Mouse (Mus musculus) gastrocnemius, adult 18-20 months (tissue): ENCODE results near the gene Pop5. TPM values are rescaled to one million over a fixed set of nuclear protein-coding genes. Genes with fewer than 3 reads are reported as not detected.

Experiments used
- DNase-seq: peaks from one replicate; pipeline ENCODE4 v3.0.0; 2021; ENCODE audit warnings: low spot score
- total RNA-seq, 2 experiments: library from RNA; stranded (reverse); gene quantifications; 2 replicates each; pipeline ENCODE4 v1.2.3; 2021

Pop5 gene
- total RNA-seq, 2 experiments from 2014 or later = 34.9 to 39.3 TPM

DNA sequence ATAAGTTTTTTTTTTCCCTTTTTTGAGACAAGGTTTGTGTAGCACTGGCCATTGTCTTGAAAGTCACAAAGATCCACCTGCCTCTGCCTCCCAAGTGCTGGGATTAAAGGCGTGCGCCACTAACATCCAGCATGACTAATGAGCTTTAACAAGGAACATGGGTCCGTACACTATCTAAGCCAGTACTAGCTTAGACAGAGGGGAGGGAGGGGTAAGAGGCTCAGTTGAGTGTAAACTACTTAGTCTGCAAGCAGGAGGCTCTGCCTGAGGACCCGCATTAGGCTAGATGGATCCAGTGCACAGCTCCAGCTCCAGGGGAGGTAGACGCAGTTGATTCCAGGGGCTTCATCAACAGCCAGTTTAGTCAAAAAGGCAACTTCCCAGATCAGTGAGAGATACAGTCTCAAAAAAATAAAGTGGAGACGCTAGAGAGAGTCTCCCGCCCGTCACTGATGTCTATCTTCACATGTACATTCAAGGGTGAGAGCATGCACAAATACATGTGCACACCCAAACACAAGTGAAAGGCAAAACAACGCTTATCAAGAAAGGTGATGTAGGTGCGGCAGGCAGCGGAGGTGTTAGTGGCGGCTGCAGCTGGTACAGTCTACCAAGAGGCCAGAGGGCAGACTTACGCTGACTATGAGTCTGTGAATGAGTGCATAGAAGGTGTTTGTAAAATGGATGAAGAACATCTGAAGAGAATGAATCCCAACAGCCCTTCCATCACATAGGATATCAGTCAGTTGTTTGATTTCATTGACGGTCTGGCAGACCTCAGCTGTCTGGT is 27.1 kb downstream of the Pop5 start:
- no peak for DNase-seq

DNA sequence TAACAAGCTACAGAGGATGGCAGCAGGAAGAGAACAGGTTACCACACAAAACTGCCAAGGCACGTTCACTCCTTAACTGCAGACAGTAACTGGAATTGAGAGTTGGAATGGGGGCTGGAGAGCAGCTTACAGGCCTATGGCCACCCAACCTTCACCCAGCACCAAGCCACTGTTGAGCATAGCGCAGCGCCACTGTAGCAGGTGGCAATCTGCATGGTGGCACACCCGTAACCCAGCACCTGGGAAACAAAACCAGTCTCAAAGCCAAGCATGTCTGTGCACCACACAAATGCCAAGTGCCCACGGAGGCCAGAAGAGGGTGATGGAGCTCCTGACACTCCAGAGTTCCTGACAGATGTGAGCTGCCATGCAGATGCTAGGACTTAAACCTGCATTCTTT is 30.7 kb downstream of the Pop5 start:
- DNase-seq = no peak

DNA sequence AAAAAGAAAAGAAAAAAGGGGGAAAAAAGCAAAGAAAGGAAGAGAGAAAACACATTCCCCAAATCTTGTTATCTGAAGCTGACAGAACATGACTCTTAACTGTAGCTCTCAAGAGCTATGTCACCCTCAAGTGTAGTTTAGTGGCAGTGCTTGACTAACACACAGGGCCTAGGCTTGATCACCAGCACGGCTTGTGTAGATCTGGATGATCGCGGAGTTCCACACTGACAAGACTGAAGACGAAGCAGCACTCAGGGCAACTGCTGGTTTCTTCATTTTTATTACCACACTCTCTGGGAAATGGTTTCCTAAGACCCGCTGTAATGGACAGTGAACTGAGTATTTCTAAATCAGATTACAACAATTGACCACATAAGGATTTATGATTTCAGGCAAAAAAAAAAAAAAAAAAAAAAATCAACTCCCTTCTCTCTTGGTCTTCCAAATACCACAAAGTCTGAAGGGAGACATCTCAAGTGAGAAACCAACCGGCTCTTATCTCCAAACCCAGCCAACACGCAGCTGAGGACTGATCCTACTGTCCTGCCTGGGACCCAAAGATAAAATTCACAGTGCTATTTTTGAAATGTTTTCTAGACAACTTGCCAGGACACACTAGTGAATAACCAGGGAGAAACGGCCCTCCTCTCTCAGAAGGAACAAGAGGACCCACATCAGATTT is 31.3 kb downstream of the Pop5 start:
- peak; percentile 34 for DNase-seq

DNA sequence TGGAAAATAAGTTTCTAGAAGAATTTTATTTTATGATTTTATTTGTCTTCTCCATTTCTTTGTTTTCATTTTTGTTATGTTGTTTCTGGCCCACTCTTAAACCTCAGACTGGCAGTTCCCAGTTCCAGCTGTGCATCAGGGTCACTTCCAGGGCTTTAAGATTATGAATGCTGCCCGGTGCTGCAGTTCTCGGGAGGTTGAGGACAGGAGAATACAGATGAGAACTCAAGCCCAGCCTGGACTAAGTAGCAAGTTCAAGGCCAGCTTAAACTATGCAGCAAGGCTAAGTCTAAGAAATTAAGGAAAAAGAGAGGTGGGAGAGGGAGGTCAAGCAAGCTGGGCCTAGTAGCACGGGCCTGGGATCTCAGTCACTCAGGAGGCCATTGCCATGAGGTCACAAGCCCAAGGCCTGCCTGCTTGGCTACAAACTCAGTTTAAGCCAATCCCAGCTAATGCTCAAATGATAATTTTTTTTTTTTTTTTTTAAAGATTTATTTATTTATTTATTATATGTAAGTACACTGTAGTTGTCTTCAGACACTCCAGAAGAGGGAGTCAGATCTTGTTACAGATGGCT is 31.9 kb downstream of the Pop5 start:
- no peak for DNase-seq

DNA sequence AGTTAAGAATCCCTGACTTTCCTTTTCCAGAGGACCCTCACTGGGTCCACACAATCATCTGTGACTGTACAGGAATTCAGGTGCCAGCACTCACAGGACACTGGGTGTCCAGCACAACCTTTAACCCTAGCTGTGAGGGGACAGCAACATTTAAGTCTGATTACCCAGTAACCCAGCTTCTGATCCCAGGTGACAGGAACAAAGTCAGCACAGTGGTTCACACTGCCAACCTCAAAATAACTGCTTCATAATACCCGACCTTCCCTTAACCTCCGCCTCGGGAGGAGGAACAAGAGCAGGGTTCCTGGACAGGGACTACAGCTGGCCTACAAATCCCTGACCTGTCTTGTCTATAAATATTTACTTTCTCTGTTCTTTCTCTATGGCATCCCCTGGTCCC is 32.6 kb downstream of the Pop5 start:
- DNase-seq = peak; percentile 67

DNA sequence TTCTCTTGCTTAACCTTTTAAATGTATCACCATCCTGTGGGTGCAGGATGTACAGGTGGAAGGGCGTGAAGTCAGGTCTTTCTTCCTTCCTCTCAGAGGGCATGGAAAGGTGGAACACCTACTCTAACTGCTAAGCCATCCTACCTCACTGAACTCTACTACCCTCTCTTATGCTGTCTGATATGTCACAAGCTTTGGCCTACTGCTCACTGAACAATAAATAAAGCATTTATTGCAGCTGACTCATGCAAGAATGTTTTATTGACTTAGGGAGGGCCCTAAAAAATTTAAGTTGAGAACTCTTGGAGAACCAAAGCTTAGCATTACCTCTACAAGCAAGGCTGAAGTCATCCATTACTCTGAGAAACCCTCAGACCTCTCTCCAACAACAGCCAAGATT is 34.3 kb downstream of the Pop5 start:
- no peak for DNase-seq

DNA sequence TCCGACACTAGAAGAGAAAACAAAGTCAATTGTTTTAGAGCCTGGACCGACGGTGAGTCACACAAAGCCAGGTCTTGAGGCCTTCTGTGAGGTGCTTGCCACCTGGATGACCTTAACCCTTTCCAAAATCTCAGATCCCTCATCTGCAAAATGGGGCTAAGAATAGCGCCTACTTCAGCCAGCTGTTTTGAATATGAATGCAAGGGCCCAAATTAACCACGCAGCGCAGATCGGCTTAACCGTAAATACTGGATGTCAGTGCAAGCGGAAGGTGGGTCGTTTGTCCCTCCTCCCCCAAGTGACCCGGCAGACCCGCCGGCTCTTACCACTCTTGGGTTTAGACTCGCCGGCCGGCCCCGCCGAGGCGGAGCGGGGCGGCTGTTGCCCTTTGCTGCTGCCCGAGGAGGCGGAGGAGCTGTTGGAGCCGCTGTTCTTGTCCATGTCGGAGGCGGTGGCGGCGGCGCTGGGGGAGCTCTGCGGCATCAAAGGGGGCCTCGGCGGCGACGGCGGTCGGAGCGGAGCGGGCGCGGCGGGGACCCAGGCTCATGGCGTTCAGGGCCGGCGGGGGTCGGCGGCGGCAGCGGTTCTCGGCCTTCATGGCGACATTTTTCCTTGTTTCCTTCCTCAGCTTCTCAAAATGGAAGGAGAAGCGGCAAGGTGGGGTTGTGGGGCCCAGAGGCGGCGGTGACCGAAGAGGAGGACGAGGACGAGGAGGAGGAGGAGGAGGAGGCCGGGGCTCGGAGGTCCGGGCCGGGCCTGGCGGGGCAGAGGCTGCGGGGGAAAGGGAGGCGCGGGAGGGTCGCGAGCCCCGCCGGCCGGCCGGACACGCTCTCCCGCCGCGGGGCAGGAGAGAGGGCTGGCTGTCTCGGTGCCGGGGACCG is 36.5 kb downstream of the Pop5 start:
- peak; percentile 26 for DNase-seq

DNA sequence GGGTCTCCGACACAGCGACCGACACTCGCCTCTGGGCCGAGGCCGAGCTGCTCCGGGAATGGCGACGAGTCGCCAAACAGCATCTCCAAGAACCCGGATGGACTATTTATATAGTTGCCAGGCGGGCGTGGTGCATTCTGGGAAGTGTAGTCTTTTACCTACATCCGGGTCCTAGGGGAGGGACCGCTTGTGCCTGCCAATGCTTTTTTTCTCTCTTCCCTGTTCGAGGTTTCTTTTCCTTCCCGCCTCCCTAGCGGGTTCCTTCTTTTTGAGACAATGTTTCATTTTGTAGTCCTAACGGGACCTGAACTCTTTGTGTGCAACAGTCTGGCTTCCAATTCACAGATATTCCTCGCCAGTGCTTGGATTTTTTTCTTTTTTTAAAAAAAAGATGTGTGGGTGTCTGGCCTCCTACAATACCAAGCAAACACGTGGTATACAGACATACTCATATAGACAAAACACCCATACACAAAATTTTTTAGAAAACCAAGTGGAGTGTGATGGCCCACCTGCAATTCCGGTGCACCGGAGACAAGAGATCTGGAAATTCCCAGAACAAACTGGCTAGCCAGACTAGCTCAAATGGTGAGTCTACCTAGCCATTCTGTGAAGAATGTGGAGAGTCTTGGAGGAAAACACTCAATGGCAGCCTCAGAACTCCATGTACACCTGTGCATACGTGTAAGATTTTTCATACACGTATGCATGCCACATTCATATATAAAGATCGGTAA is 37.3 kb downstream of the Pop5 start, which contains the start of gene Rnf10:
Rnf10 (minus strand) TSS at position 87 of the 737 bp plus-strand sequence.
- DNase-seq = peak; percentile 99

DNA sequence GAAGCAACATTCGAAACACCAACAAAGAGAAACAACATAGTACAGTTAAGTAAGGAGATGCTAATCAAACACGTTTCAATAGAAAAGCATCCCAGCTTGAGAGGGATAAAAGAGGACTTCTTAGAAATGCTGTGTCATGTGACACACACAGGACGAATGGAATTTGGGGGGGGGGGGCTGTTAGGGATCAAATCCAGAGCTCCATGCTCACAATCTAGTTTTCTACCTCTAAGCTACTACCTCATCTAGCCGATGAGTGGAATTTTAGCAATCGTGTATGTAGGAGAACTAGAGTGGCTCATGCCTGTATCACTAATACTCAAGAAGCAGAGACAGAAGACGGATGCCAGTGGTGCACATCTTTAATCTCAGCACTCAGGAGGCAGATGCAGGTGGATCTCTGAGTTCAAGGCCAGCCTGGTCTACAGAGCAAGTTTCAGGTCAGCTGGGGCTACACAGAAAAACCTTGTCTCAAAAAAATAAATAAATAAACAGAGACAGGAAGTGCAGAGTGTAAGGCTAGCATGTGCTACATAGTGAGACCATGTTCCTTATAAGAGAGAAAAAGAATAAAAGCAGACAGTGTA is 38.0 kb downstream of the Pop5 start:
- DNase-seq = no peak

DNA sequence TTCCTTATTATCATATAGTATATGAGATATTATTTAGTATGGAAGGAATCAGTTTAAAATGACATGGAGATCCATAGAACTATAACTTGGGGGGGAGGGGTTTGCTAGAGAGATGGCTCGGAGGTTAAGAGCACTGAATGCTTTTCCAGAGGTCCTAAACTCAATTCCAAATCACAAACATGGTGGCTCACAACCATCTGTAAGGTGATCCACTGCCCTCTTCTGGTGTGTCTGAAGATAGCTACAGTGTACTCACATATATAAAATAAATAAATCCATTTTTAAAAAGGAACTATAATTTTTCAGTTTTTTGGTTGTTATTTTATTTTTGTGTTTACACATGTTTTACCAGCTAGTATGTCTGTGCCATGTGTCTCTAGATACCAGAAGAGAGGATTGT is 38.7 kb downstream of the Pop5 start:
- DNase-seq = no peak

DNA sequence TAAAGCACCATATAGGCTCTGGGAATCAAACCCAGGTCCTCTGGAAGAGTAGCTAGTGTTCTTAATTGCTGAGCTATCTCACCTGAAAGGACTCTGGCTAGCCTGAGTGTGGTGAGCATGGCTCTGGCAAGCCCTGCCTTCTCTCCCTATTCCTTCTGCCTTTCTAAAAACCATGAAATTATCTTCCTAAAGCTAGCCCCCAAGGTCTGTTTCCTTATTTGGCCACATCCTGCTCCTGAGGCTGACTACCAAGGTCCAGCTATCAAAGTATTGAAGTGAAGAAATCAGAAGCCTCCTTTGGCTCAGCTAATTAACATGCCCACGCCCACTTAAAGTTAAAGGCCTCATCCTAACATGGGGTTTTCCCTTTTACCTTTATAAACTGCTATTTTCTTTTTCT is 39.1 kb downstream of the Pop5 start:
- no peak for DNase-seq

DNA sequence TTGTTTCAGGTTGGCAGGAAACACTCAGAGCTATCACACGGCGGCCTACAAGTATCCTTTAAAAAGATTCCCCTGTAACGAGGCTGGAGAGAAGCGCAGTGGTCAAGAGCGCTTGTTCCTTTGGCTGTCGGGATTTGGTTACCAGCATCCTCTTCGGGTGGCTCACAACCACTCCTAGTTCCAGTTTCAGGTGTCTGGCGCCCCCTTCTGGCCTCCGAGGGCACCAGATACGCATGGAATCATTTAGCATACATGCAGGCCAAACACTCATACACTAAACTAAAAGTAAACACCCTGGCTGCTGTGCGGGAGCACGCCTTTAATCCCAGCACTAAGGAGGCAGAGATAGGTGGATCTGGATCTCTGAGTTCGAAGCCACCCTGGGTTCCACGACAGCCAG is 40.4 kb downstream of the Pop5 start:
- DNase-seq = no peak

DNA sequence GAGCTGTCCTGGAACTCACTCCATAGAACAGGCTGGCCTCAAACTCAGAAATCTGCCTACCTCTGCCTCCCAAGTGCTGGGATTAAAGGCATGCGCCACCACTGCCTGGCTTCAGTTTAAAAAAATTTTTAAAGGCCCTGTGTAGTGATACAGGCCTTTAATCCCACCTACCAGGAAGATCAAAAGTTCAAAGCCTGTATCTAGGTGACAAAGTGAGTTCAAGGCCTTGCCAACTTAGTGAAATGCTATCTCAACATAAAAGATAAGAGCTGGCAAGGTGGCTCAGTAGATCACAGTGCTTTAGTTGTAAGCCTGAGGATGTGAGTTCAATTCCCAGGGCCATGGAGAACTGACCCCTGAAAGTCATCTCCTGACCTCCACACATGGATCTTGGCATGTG is 42.4 kb downstream of the Pop5 start:
- DNase-seq = no peak

DNA sequence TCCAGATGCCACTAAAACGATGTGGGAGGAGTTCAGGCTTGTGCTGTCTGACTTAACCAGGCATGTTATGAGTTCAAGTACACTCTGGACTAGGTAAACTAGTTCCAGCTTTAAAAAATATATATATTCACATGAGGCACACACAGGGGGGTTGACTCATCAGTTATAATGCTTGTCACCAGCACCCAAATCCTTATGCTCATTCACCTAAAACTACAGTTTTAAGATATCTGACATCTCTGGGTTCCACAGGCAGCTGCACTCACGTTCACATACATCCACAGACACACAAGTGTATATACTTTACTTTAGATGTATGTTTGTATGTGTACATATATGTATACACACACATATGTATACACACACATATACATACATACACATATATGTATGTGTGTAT is 43.1 kb downstream of the Pop5 start:
- no peak for DNase-seq

DNA sequence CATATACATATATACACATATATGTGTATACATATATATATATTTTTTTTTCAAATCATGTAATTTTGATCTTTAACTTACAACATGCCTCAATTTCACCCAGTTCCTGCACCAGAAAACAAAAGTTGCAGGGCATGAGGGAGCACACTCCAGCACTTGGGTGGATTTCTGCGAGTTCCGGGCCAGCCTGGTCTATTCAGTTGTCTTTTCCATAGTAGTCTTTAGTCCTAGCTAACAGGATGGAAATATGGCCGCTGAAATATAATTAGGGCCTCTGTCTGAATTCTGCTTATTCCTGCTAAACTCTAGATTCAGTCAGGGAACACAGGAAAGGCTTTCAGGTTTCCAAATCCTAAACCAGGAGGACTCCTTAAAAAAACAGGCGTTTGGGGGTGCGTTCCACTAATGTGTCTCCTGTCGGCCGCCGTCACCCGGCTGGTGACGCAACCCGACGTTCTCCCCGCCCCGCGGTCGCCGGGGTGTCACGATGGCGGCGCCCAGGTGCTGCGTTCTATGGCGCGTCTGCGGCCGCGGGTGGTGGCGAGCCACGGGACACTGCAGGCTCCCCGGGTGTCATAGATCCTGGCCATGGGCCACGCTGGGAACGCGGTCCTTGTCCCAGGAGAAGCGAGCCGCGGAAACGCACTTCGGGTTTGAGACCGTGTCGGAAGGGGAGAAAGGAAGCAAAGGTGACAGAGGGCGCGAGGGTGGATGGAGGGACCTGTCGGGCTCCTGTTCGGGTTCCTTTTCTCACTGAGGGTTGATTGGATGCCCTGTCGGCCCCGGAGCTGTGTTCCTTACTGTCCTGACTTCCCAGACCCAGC is 43.8 kb downstream of the Pop5 start, which contains the start of gene Coq5:
Coq5 (plus strand) TSS at position 441 of the 824 bp plus-strand sequence.
- DNase-seq = peak; percentile 87

DNA sequence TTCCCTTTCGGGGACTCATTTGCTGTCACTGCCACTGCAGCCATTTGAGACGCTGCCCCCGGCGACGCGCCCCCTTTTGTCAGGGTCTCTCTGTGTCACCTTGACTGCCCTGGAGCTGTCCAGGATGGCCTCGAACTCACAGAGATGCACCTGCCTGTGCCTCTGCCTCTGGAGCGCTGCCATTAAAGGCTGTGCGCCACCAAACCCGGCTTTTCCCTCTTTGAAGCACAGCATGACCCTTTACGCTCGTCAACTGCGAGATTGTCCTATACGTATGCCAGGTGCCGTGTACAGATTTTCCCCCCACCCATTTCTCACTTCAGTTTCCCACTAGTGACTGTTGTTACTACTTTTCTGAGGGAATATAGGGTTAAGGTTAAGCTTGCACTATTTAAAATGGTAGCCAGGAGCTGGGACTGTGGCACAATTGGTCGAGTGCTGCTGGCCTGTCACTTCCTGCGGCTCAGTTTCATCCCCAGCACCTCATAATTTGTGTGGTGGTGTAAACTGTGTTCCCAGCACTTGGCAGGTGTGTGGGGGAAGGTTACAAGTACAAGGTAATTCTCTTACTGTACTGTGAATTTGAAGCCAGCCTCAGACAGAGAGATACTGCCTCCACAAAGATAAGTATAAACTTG is 44.5 kb downstream of the Pop5 start:
- no peak for DNase-seq

DNA sequence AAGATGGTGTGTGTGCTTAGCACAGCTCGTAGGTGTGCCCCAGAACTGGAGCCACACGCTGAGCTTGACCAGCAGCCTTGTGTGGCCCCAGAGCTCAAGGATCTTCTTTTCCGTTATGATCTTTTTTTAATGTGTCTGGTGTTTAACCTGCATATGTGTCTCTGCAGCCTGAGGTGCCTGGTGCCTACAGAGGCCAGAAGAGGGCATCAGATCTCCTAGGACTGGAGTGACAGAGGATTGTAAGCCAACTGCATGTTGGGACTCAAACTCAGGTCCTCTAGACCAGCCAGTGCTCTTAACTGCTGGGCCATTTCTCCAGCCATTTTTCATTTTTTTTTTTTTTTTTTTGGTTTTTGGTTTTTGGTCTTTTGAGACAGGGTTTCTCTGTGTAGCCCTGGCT is 49.1 kb downstream of the Pop5 start:
- no peak for DNase-seq

DNA sequence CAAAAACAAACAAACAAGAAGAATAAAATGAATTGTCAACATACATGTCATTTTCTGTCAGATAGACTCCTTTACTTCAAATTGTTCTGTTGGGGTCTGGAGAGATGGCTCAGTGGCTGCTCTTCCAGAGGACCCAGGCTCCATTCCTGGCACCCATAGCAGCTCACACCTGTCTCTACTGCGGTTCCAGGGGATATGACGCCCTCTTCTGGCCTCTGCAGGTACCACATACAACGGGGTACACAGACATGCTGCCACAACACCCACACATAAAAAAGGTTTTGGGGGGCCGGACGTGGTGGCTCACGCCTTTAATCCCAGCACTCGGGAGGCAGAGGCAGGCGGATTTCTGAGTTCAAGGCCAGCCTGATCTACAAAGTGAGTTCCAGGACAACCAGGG is 58.5 kb downstream of the Pop5 start:
- no peak for DNase-seq
